Mouse (Mus musculus): ENCODE results near the gene Lce1a2. TPM values are rescaled to one million over a fixed set of nuclear protein-coding genes. Genes with fewer than 3 reads are reported as not detected.

Gene Lce1a2
- polyA plus RNA-seq (2012; ENCODE audit: low replicate concordance): not detected in 2 replicates

DNA sequence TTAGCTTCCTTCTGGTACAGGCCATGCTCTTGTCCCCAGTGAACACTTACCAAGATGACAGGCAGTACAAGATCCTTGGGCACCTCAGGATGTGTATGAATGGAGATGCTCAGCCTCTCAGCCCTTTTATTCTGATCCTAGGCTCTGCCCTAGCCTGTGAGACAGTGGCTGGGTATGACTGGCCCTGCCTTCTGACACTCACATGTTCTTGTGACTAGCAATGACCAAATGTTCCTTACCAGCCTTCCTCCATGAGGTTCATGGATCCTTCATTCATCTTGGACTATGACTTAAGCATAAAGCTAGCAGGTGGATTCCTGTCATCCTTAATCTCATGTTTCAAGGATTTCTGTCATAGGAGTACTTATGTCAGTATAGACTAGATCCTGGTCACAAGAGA lies at the start of gene Lce1a2:
Gene Lce1a2, minus strand, starts transcription at position 101 of the 400 bp plus-strand sequence.

DNA sequence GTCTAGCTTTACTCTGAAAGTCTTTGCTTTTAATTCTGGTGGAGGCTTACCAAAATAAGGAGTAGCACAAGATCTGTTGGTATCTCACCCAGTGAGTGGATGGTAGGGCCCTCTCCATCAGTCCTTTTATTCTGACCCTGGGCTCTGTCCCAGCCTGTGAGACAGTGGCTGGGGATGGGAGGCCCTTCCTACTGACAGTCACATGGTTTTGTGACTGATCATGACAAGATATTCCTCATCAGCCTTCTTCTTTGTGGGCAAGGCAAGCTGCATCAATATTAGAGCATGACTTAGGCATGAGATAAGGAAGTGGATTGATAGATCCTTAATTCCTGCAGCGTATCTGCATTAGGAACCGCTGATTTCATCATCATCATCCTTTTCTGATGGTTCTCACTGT lies 38.9 kb upstream of the Lce1a2 start, which contains the start of gene Lce1e:
Gene Lce1e, minus strand, starts transcription at position 101 of the 400 bp plus-strand sequence.

DNA sequence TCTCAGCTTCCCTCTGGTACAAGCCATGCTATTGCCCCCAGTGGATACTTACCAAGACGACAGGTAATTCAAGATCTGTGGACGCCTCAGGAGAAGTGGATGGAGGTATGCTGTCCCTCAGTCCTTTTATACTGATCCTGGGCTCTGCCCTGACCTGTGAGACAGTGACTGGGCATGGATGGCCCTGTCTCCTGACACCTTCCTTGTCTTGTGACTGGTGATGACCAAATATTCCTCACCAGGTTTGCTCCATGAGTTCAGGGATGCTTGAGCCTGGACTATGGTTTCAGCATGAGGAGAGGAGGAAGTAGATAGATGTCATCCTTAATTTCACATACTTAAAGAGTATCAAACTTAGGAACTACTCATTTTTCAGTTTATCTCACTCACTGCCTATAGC lies 17.0 kb upstream of the Lce1a2 start, which contains the start of gene Lce1d:
Gene Lce1d, minus strand, starts transcription at position 101 of the 400 bp plus-strand sequence.

GRCm38 (mm10) chr3:92678947-92679346 lies 8.8 kb upstream of the Lce1a2 start, which contains the start of gene Lce1c:
Gene Lce1c, plus strand, starts transcription at chr3:92679247.

DNA sequence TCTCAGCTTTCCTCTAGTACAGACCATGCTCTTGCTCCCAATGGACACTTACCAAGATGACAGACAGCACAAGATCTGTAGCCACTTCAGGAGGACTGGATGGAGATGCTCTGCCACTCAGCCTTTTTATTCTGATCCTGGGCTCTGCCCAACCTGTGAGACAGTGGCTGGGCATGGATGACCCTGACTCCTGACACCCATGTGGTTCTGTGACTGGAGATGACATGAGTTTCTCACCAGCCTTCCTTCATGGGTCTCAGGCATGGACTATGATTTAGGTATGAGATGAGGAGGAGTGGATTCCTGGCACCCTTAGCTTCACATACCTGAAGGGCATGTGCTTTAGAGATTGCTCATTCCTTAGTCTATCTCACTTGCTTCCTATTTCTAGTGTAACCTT lies 13.3 kb downstream of the Lce1a2 start, which contains the start of gene Lce1b:
Gene Lce1b, minus strand, starts transcription at position 101 of the 400 bp plus-strand sequence.

DNA sequence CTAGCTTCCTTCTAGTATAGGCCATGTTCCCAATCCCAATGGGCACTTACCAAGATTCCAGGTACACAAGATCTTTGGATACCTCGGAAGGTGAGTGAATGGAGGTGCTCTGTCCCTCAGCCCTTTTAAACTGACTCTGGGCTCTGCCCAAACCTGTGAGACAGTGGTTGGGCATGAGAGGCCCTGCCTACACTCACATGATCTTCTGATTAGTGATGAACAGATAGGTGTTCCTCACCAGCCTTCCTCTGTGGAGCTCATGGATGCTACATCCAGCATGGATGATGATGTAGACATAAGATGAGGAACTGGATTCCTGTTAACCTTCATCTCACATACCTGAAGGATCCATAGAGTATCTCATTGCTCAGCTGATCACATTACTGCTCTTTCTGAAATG lies 21.9 kb downstream of the Lce1a2 start, which contains the start of gene Lce1a1:
Gene Lce1a1, minus strand, starts transcription at position 101 of the 400 bp plus-strand sequence.

GRCm38 (mm10) chr3:92621560-92621959 lies 48.6 kb downstream of the Lce1a2 start, which contains the start of gene Lce6a:
Gene Lce6a, minus strand, starts transcription at chr3:92621660.

Other genes starting within 250 kb of the Lce1a2 start
- 4.6 and 11.5 TPM in 2 replicates for gene Gm9774, start 240.9 kb downstream of the Lce1a2 start, polyA plus RNA-seq (2012; ENCODE audit: low replicate concordance)
- gene Sprr2k, start 237.7 kb downstream of the Lce1a2 start, polyA plus RNA-seq (2012; ENCODE audit: low replicate concordance): not detected in 2 replicates
- not detected in 2 replicates for gene Sprr1b, start 231.5 kb downstream of the Lce1a2 start, polyA plus RNA-seq (2012; ENCODE audit: low replicate concordance)
- gene Sprr3, start 211.6 kb downstream of the Lce1a2 start, polyA plus RNA-seq (2012; ENCODE audit: low replicate concordance): not detected in 2 replicates
- gene Sprr1a, start 184.4 kb downstream of the Lce1a2 start, polyA plus RNA-seq (2012; ENCODE audit: low replicate concordance): not detected in 2 replicates
- gene Sprr4, start 169.8 kb downstream of the Lce1a2 start, polyA plus RNA-seq (2012; ENCODE audit: low replicate concordance): not detected in 2 replicates
- gene 2310046K23Rik, start 135.8 kb downstream of the Lce1a2 start, polyA plus RNA-seq (2012; ENCODE audit: low replicate concordance): not detected in 2 replicates
- gene Ivl, start 96.6 kb downstream of the Lce1a2 start, polyA plus RNA-seq (2012; ENCODE audit: low replicate concordance): not detected in 2 replicates
- gene Smcp, start 81.3 kb downstream of the Lce1a2 start, polyA plus RNA-seq (2012; ENCODE audit: low replicate concordance): not detected in 2 replicates
- gene 2210017I01Rik, start 62.8 kb downstream of the Lce1a2 start, polyA plus RNA-seq (2012; ENCODE audit: low replicate concordance): not detected in 2 replicates
- not detected in 2 replicates for gene Lce6a, start 48.7 kb downstream of the Lce1a2 start, polyA plus RNA-seq (2012; ENCODE audit: low replicate concordance)
- gene Lce1a1, start 22.0 kb downstream of the Lce1a2 start, polyA plus RNA-seq (2012; ENCODE audit: low replicate concordance): not detected in 2 replicates
- gene Lce1b, start 13.4 kb downstream of the Lce1a2 start, polyA plus RNA-seq (2012; ENCODE audit: low replicate concordance): not detected in 2 replicates
- not detected in 2 replicates for gene Lce1c, start 8.9 kb upstream of the Lce1a2 start, polyA plus RNA-seq (2012; ENCODE audit: low replicate concordance)
- not detected in 2 replicates for gene Lce1d, start 16.9 kb upstream of the Lce1a2 start, polyA plus RNA-seq (2012; ENCODE audit: low replicate concordance)
- gene Lce1e, start 38.8 kb upstream of the Lce1a2 start, polyA plus RNA-seq (2012; ENCODE audit: low replicate concordance): not detected in 2 replicates
- gene Lce1f, start 50.0 kb upstream of the Lce1a2 start, polyA plus RNA-seq (2012; ENCODE audit: low replicate concordance): not detected in 2 replicates
- gene Gm38119, start 68.8 kb upstream of the Lce1a2 start, polyA plus RNA-seq (2012; ENCODE audit: low replicate concordance): not detected in 2 replicates
- not detected in 2 replicates for gene Lce1g, start 82.0 kb upstream of the Lce1a2 start, polyA plus RNA-seq (2012; ENCODE audit: low replicate concordance)
- not detected in 2 replicates for gene Lce1h, start 94.8 kb upstream of the Lce1a2 start, polyA plus RNA-seq (2012; ENCODE audit: low replicate concordance)
- gene Lce1i, start 108.6 kb upstream of the Lce1a2 start, polyA plus RNA-seq (2012; ENCODE audit: low replicate concordance): not detected in 2 replicates
- not detected in 2 replicates for gene Lce1j, start 120.2 kb upstream of the Lce1a2 start, polyA plus RNA-seq (2012; ENCODE audit: low replicate concordance)
- not detected in 2 replicates for gene Lce1k, start 137.6 kb upstream of the Lce1a2 start, polyA plus RNA-seq (2012; ENCODE audit: low replicate concordance)
- gene Kprp, start 156.9 kb upstream of the Lce1a2 start, polyA plus RNA-seq (2012; ENCODE audit: low replicate concordance): not detected in 2 replicates
- not detected in 2 replicates for gene Lce1l, start 181.0 kb upstream of the Lce1a2 start, polyA plus RNA-seq (2012; ENCODE audit: low replicate concordance)
- not detected in 2 replicates for gene 2310050C09Rik, start 199.9 kb upstream of the Lce1a2 start, polyA plus RNA-seq (2012; ENCODE audit: low replicate concordance)